Mouse (Mus musculus): Measurements from ENCODE around the gene Ric3. TPM values are rescaled to one million over a fixed set of nuclear protein-coding genes. Genes with fewer than 3 reads are reported as not detected.

Ric3 gene
- polyA plus RNA-seq, 1 experiment from 2014 or later, result 5.8 TPM

DNA sequence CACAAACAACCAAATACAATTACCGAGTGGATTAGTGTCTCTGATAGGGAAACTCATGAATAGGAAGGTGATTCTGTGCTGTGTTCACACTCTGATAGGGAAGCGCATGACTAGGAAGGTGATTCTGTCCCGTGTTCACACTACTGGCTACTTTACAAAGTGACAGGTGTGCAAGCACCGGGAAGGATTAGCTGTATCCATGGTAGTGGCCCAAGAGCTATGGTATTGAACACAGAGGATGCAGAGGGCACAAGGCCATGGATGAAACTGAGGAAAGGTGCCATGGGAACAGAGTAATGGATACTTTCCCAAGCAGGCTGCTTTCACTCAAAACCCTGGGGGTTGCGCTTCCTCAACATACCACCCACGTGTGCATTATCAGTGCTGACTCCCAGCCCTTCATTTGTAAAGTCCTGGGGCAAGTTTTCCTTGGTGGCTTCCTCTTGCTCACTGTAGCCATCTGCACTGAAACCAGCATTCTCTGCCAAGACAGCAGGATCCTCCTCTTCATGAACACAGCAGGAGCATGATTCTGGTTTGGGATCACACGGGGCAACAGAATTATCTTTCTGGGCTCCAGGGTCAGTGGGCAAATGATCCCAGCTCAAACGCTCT is 44.9 kb downstream of the Ric3 start:
- Histone ChIP-seq H3K36me3 (no peaks in the 10 kb centered on the region), H3K27me3 (ENCODE audit: low read depth, poor library complexity, severe bottlenecking) (no peaks in the 10 kb centered on the region), H3K4me1 (no peaks in the 10 kb centered on the region), H3K27ac (no peak overlapping the region), H3K9me3 (replicated peaks) (no peaks in the 10 kb centered on the region), H3K4me3 (no peak overlapping the region)
- DNase-seq (ENCODE audit: low spot score), result peak; percentile 11
- 85% methylated on average over 8 of the region's 8 CpGs for WGBS

DNA sequence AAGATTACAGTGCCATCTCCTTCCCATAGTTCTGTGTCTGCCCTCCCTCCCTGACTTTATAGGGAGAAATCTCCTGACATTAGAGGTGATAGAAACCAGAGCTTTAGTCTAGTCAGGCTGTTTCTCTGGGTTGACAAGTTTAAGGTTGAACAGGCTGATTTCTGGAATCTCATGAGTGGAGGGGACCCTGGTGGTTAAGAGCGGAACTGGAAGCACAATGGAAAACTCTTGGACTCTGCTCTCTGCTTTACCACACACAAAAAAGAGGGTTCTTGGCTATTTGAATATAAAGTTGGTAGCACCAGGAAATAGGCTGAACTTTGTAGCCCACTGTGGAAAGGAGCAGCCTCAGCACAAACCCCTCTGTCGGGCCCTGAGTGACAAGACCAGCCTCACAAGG is 51.1 kb downstream of the Ric3 start:
- Histone ChIP-seq H3K9me3 (replicated peaks) (no peaks in the 10 kb centered on the region), H3K4me3 (no peak overlapping the region), H3K27ac (no peak overlapping the region), H3K27me3 (ENCODE audit: low read depth, poor library complexity, severe bottlenecking) (no peaks in the 10 kb centered on the region), H3K36me3 (no peaks in the 10 kb centered on the region), H3K4me1 (no peaks in the 10 kb centered on the region)
- DNase-seq (ENCODE audit: low spot score), result peak; percentile 19
- WGBS, result 90% methylated on average over 2 of the region's 2 CpGs

DNA sequence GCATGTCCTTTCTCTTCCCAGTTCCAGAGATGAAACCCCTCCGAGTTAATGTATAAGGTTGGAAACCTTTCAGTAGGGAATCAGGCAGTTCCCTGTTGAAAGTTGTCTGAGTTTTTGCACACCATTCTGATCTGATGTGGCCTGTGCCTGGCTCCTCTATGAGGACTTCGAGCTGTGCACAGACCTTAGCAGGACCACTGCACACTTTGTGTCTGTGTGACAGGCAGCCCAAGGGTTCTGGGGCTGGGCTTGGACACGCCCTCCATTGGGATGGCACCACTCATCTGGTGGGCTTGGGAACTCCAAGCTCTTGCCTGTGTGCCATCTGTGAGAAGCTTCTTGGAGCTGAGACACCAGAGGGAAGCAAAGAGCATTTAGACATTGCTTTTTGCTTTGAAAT is 51.8 kb downstream of the Ric3 start:
- H3K27ac ChIP-seq, result no peak overlapping the region
- no peaks in the 10 kb centered on the region for H3K4me1 ChIP-seq
- no peaks in the 10 kb centered on the region for H3K36me3 ChIP-seq
- no peak overlapping the region for H3K4me3 ChIP-seq
- H3K27me3 ChIP-seq (ENCODE audit: low read depth, poor library complexity, severe bottlenecking), result no peaks in the 10 kb centered on the region
- H3K9me3 ChIP-seq (replicated peaks), result no peaks in the 10 kb centered on the region
- DNase-seq (ENCODE audit: low spot score), result peak; percentile 19
- WGBS, result 92% methylated on average over 3 of the region's 3 CpGs

DNA sequence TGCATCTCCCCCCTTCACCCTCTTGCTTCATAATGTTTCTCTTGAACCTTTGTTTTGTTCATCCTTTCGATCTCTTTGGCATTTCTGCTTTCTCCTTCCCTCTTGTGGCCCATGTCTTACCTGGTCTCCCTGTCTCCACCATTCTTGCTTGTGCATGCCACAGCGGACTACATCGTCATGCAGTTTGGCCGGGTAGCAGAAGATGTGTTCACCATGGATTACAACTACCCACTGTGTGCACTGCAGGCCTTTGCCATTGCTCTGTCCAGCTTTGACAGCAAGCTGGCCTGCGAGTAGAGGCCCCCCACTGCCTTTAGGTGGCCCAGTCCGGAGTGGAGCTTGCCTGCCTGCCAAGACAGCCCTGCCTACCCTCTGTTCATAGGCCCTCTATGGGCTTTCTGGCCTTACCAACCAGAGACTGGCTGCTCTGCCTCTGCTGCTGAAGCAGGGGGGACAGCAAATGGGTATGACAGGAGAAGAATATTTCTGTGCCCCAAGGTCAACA is 53.1 kb downstream of the Ric3 start:
- no peak for DNase-seq (ENCODE audit: low spot score)
- Histone ChIP-seq H3K27me3 (ENCODE audit: low read depth, poor library complexity, severe bottlenecking) (no peaks in the 10 kb centered on the region), H3K4me3 (no peak overlapping the region), H3K4me1 (no peaks in the 10 kb centered on the region), H3K9me3 (replicated peaks) (no peaks in the 10 kb centered on the region), H3K36me3 (no peaks in the 10 kb centered on the region), H3K27ac (no peak overlapping the region)
- 89% methylated on average over 6 of the region's 6 CpGs for WGBS

DNA sequence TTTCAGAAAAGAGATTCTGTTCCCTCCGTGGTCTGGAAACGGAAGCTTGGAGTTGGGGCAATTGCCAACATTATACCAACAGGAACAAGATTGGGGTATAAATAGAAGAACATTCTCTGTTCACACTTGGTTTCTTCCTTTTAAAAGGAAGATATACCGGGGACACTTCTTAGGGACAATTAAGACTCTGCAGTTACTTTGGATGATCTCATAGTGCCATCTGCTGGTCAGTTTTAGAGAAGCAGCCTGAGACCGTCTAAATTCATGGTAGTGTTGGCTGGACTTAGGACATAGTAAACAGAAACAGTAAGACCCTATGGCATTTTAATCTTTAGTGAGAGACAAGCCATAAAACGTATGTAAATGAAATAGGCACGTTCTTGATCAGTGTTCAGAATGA is 54.9 kb downstream of the Ric3 start:
- WGBS, result 34% methylated on average over 6 of the region's 6 CpGs
- no peak overlapping the region for H3K4me3 ChIP-seq
- no peak overlapping the region for H3K27ac ChIP-seq
- H3K4me1 ChIP-seq, result no peaks in the 10 kb centered on the region
- no peak for DNase-seq (ENCODE audit: low spot score)
- no peaks in the 10 kb centered on the region for H3K27me3 ChIP-seq (ENCODE audit: low read depth, poor library complexity, severe bottlenecking)
- H3K9me3 ChIP-seq (replicated peaks), result no peaks in the 10 kb centered on the region
- H3K36me3 ChIP-seq, result no peaks in the 10 kb centered on the region

DNA sequence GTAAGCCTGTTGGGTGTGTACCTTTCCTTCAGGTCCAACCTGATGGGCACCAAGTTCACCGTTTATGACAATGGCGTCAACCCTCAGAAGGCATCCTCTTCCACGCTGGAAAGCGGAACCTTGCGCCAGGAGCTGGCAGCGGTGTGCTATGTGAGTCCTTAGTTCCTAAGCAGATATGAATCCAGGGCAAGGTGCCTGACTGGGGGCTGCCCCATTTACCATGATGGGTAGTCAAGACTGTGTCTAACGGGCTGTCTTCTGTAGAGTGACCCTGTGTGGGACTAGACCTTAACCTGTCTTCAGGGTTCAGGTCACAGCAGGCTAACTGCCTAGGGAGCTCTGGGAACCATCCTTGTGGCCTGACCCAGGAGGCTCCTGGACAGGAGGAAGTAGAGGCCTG is 55.4 kb downstream of the Ric3 start:
- Histone ChIP-seq H3K4me3 (no peak overlapping the region), H3K9me3 (replicated peaks) (no peaks in the 10 kb centered on the region), H3K27me3 (ENCODE audit: low read depth, poor library complexity, severe bottlenecking) (no peaks in the 10 kb centered on the region), H3K36me3 (no peaks in the 10 kb centered on the region), H3K4me1 (no peaks in the 10 kb centered on the region), H3K27ac (no peak overlapping the region)
- WGBS, result 95% methylated on average over 7 of the region's 7 CpGs
- DNase-seq (ENCODE audit: low spot score), result no peak

DNA sequence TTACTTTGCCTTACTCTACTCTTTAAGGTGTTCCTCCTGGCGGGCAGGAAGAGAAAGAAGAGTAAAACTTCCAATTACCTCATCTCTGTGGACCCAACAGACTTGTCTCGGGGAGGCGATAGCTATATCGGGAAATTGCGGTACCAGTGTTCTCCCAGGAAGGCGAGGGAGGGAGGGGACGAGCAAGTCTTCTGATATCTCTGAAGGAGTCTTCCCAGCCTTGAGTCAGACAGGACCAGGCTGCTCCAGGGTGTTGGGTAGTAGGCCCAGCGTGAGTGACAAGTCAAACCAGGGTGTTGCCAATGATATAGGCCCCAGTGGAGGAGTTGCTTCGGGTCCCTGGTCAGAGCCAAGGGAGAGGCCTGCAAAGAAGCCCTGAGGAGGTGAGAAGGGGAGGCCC is 56.2 kb downstream of the Ric3 start:
- Histone ChIP-seq H3K4me3 (no peak overlapping the region), H3K36me3 (no peaks in the 10 kb centered on the region), H3K9me3 (replicated peaks) (no peaks in the 10 kb centered on the region), H3K4me1 (no peaks in the 10 kb centered on the region), H3K27me3 (ENCODE audit: low read depth, poor library complexity, severe bottlenecking) (no peaks in the 10 kb centered on the region), H3K27ac (no peak overlapping the region)
- WGBS, result 93% methylated on average over 9 of the region's 9 CpGs
- DNase-seq (ENCODE audit: low spot score), result no peak

DNA sequence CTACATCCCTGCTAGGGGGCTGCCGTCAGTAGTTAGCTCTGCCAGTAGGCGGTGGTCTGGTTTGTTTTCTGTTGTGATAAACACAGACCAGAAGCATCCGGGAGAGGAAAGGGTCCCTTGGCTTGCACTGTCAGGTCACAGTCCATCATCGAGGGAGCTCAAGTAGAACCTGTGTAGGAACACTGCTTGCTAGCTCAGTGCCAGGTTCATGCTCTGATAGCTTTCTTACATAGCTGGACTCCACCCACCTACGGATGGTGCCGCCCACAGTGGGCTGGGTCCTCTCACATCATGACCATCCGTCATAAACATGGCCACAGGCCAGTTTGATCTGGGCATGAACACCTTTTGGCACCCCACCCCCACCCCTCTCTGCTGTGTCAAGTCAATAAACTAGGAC is 57.4 kb downstream of the Ric3 start:
- Histone ChIP-seq H3K36me3 (no peaks in the 10 kb centered on the region), H3K4me3 (no peak overlapping the region), H3K27me3 (ENCODE audit: low read depth, poor library complexity, severe bottlenecking) (no peaks in the 10 kb centered on the region), H3K9me3 (replicated peaks) (no peaks in the 10 kb centered on the region), H3K27ac (no peak overlapping the region), H3K4me1 (no peaks in the 10 kb centered on the region)
- DNase-seq (ENCODE audit: low spot score), result no peak
- 88% methylated on average over 7 of the region's 7 CpGs for WGBS

DNA sequence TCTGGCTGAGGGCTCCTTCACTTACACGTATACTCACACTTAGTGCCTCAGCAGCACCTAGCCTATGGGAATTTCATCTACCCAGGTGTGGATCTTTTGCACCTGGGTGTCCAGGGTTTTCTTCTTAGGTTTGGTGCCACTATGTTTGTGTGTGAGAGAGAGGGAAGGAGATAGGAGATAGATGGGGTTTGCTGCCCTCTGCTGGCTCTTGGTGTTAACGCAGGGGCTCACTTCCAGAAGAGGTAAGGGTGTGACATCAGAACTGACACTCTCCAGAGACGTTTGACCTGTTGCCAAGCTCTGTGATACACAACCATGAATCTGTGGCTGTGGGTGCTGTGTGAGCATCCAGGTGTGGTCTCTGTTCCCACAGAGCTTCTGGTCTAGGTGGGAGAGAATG is 61.7 kb downstream of the Ric3 start:
- WGBS, result 20% methylated on average over 3 of the region's 3 CpGs
- Histone ChIP-seq H3K4me3 (no peak overlapping the region), H3K9me3 (replicated peaks) (no peaks in the 10 kb centered on the region), H3K27ac (no peak overlapping the region), H3K4me1 (peaks cover 4% of the 10 kb centered on the region), H3K36me3 (no peaks in the 10 kb centered on the region), H3K27me3 (ENCODE audit: low read depth, poor library complexity, severe bottlenecking) (no peaks in the 10 kb centered on the region)
- peak; percentile 81 for DNase-seq (ENCODE audit: low spot score)

DNA sequence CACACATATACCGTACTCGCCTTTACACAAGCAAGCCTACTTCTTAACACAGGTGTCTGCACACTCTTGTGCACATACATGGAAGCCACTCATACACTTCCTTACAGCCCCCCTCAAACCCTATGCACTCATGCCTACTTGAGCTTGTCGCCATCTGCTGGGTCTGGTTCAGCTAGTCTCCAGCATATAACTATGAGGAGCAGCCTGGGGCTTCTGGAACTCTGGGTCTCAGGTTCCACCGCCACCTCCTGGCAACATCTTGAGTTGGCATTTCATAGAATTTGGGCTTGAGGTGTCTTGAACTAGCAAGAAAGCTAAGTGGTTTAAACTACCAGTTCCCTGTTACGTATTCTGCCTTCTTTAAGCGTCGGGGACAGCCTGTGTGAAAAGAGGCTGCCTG is 63.9 kb downstream of the Ric3 start:
- no peak for DNase-seq (ENCODE audit: low spot score)
- 89% methylated on average over 7 of the region's 7 CpGs for WGBS
- no peak overlapping the region for H3K4me3 ChIP-seq
- H3K9me3 ChIP-seq (replicated peaks), result no peaks in the 10 kb centered on the region
- no peaks in the 10 kb centered on the region for H3K36me3 ChIP-seq
- peaks cover 8% of the 10 kb centered on the region for H3K4me1 ChIP-seq
- H3K27ac ChIP-seq, result no peak overlapping the region
- H3K27me3 ChIP-seq (ENCODE audit: low read depth, poor library complexity, severe bottlenecking), result peaks cover 2% of the 10 kb centered on the region; the same call in 1 of the 2 replicates

DNA sequence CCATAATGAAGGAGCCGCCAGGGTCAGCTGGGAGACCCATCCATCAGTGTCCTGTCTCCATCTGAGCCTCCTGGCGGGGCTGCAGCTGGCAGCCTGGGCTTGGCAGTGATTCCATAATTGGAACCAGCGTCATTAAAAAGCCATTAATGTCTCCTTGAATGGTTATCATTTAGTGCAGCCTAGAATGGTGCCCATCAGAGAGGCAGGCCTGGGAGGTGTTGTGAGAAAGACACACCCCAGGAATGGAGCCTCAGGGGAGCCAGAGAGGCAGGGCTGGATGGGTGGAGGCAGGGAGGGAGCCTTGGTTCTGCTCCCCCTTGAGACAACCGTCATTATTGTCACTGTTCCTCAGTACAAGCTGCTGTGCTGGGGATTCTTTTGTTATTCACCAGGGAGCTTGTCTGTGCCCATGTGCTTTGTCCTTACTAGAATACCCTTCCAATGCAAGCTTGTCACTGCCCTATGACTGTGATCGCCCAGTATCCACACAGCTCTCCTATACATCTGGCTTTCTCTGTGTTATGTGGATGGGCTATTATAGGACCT is 66.7 kb downstream of the Ric3 start:
- no peak overlapping the region for H3K4me3 ChIP-seq
- peaks cover 19% of the 10 kb centered on the region for H3K4me1 ChIP-seq
- peaks cover 27% of the 10 kb centered on the region for H3K27me3 ChIP-seq (ENCODE audit: low read depth, poor library complexity, severe bottlenecking)
- H3K9me3 ChIP-seq (replicated peaks), result no peaks in the 10 kb centered on the region
- DNase-seq (ENCODE audit: low spot score), result no peak
- H3K27ac ChIP-seq, result no peak overlapping the region
- 21% methylated on average over 5 of the region's 5 CpGs for WGBS
- no peaks in the 10 kb centered on the region for H3K36me3 ChIP-seq

DNA sequence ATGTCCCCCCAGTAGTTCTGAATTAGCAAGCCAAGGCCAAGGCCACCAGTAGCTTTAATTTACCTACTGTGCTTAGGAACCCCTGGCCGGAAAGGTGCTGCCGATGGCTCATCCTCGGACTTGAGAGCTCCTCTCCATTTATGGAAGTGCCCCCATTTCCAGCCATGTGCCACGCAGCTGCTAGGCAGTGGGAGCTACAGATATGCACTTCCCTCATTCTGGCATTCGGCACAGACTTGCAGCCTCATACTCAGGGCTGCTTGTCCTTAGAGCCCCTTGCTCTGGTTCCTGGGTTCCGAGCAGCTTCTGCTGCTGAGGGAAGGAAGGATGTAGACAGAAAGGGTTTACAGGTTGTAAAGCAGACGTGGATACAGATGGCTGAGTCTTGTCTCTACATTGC is 68.3 kb downstream of the Ric3 start:
- Histone ChIP-seq H3K36me3 (no peaks in the 10 kb centered on the region), H3K4me1 (peaks cover 30% of the 10 kb centered on the region), H3K27me3 (ENCODE audit: low read depth, poor library complexity, severe bottlenecking) (peaks cover 43% of the 10 kb centered on the region), H3K4me3 (no peak overlapping the region), H3K27ac (no peak overlapping the region), H3K9me3 (replicated peaks) (no peaks in the 10 kb centered on the region)
- no peak for DNase-seq (ENCODE audit: low spot score)
- 78% methylated on average over 7 of the region's 7 CpGs for WGBS

DNA sequence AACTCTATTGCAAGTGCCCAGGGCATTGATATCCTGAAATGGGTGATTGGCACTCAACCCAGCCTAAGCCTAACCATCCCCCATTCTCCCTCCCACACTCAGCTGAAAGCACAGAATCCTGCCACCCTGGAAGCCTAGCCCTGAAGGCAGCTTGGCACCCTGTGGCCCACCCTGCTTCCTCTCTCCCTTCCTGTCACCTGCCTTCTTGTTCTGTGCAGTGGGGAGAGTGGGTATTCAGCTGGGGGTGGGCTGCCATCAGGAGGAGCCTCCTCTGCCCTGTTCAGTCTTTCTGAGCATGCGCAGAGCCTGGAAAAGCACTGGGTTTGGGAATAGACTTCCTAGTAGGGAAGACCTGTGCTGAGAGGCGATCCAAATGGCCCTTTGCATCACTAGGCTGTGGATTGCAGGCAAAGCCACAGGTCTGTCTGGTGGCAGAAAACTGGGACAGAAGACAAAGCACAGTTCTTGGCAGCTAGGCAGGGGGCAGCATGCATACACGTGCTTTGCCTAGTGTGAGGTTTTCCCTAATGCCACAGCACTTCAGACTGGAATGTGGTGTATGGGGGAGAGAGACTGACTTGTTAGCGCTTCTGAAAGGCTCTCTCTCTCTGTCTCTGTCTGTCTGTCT is 70.0 kb downstream of the Ric3 start:
- H3K9me3 ChIP-seq (replicated peaks), result no peaks in the 10 kb centered on the region
- H3K27ac ChIP-seq, result no peak overlapping the region
- no peak for DNase-seq (ENCODE audit: low spot score)
- H3K4me3 ChIP-seq, result no peak overlapping the region
- H3K36me3 ChIP-seq, result no peaks in the 10 kb centered on the region
- H3K27me3 ChIP-seq (ENCODE audit: low read depth, poor library complexity, severe bottlenecking), result peaks cover 59% of the 10 kb centered on the region
- WGBS, result 48% methylated on average over 4 of the region's 4 CpGs
- peaks cover 30% of the 10 kb centered on the region for H3K4me1 ChIP-seq

Data from limb, embryonic 10.5 days (tissue).